Mouse (Mus musculus): ENCODE measurements around the gene Jpt1. TPM values are rescaled to one million over a fixed set of nuclear protein-coding genes. Genes with fewer than 3 reads are reported as not detected.

Gene Jpt1
- polyA plus RNA-seq, 2 experiments = 151 to 233 TPM

DNA sequence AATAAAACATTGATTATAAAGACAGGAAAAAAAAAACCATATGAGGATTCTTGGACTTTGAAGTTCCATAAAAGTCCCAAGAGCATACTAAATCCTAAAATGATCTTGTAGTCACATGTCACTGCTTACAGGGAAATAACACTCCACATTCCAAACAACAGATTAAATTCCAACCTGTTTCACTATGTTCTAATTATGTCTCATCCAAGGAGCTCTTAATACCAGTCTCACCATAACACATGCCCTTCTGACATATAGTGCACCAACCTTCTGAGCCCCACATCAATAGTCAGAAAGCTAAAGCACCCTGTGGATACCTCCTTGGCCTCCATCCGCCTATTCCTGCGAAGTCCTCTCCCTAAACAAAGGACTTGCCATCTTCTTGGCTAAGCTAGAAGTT lies 6.0 kb upstream of the Jpt1 start:
- H3K27me3 ChIP-seq (ENCODE audit: control insufficient read depth, insufficient read depth, low read length) = no peaks in the 10 kb centered on the region
- H3K9ac ChIP-seq (replicated peaks) = no peak overlapping the region
- TF ChIP-seq CTCF (IDR thresholded peaks at IDR 0.05; ENCODE audit: low read depth) (no peak), EP300 (IDR thresholded peaks at IDR 0.05; ENCODE audit: low read depth) (no peak)
- no peak overlapping the region for H3K27ac ChIP-seq
- ATAC-seq (ENCODE audit: insufficient read depth) (no peak), DNase-seq (ENCODE audit: low read depth in 3 of 3, low spot score in 3 of 3) (no peak)
- H3K4me3 ChIP-seq (ENCODE audit: insufficient read depth in 1 of 2, low read depth in 2 of 2, low read length in 2 of 2) = no peak overlapping the region
- WGBS (ENCODE audit: insufficient replicate concordance) = 93% methylated on average over 2 of the region's 2 CpGs
- H3K9me3 ChIP-seq (ENCODE audit: control insufficient read depth, low read length) = no peaks in the 10 kb centered on the region
- H3K4me1 ChIP-seq (replicated peaks; ENCODE audit: control insufficient read depth in 2 of 2, insufficient read depth in 2 of 2, low read length in 1 of 2) = peaks cover 0 to under 1% of the 10 kb centered on the region in 2 experiments; a peak in 2 of 4 replicates
- H3K4me2 ChIP-seq (ENCODE audit: low read depth) = no peak overlapping the region
- H3K36me3 ChIP-seq (replicated peaks; ENCODE audit: control insufficient read depth, insufficient read depth, low read depth) = peaks cover 23% of the 10 kb centered on the region

DNA sequence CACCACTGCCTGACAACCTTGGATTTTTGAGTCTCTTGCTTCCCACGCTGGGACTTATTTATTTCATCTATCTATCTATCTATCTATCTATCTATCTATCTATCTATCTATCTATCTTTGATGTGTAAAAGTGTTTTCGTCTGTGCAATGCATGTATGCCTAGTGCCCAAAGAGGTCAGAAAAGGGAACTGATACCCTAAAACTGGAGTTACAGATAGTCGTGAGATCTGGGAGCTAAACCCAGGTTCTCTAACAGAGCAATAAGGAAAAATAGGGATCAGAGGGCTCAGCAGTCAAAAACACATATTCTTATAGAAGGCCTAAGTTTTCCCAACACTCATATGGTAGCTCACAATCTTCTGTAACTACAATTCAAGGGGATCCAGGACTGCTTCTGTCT lies 5.4 kb upstream of the Jpt1 start:
- Histone ChIP-seq H3K36me3 (replicated peaks; ENCODE audit: control insufficient read depth, insufficient read depth, low read depth) (peaks cover 17% of the 10 kb centered on the region), H3K9me3 (ENCODE audit: control insufficient read depth, low read length) (no peaks in the 10 kb centered on the region), H3K4me2 (ENCODE audit: low read depth) (no peak overlapping the region), H3K27ac (no peak overlapping the region), H3K4me1 (replicated peaks; ENCODE audit: control insufficient read depth in 2 of 2, insufficient read depth in 2 of 2, low read length in 1 of 2) (peaks cover 0 to 5% of the 10 kb centered on the region in 2 experiments; a peak in 2 of 4 replicates), H3K9ac (replicated peaks) (no peak overlapping the region), H3K27me3 (ENCODE audit: control insufficient read depth, insufficient read depth, low read length) (no peaks in the 10 kb centered on the region), H3K4me3 (ENCODE audit: insufficient read depth in 1 of 2, low read depth in 2 of 2, low read length in 2 of 2) (no peak overlapping the region)
- DNase-seq (ENCODE audit: low read depth in 3 of 3, low spot score in 3 of 3) = no peak
- no peak for TF ChIP-seq CTCF (IDR thresholded peaks at IDR 0.05; ENCODE audit: low read depth)
- TF ChIP-seq EP300 (IDR thresholded peaks at IDR 0.05; ENCODE audit: low read depth) = no peak
- no peak for ATAC-seq (ENCODE audit: insufficient read depth)
- 61% methylated on average over 3 of the region's 3 CpGs for WGBS (ENCODE audit: insufficient replicate concordance)

DNA sequence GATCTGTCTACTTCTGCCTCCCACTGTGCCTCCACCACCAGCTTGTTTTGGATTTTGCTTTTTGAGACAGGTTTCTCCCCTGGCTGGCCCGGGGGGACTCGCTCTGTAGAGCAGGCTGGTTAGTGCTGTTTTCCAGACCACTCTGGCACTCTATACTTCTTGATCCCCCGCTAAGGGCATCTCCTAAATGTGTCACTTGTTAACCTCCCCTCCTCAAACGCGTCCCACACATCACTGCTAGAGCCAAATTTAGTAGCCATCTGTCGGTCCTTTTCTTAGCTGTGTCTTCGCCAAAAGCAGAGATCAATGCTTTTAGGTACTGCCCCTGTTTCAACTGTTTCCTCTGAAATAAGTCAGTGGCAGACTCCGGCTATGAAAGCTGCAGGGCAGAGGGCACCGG lies 4.5 kb upstream of the Jpt1 start:
- no peak overlapping the region for H3K4me2 ChIP-seq (ENCODE audit: low read depth)
- peaks cover 8% of the 10 kb centered on the region for H3K36me3 ChIP-seq (replicated peaks; ENCODE audit: control insufficient read depth, insufficient read depth, low read depth)
- ATAC-seq (ENCODE audit: insufficient read depth) = no peak
- no peaks in the 10 kb centered on the region for H3K27me3 ChIP-seq (ENCODE audit: control insufficient read depth, insufficient read depth, low read length)
- no peak for DNase-seq (ENCODE audit: low read depth in 3 of 3, low spot score in 3 of 3)
- H3K4me1 ChIP-seq (replicated peaks; ENCODE audit: control insufficient read depth in 2 of 2, insufficient read depth in 2 of 2, low read length in 1 of 2) = peaks cover 0 to 7% of the 10 kb centered on the region in 2 experiments; a peak in 2 of 4 replicates
- 69% methylated on average over 9 of the region's 9 CpGs for WGBS (ENCODE audit: insufficient replicate concordance)
- TF ChIP-seq EP300 (IDR thresholded peaks at IDR 0.05; ENCODE audit: low read depth) = no peak
- no peaks in the 10 kb centered on the region for H3K9me3 ChIP-seq (ENCODE audit: control insufficient read depth, low read length)
- no peak overlapping the region for H3K27ac ChIP-seq
- no peak overlapping the region for H3K4me3 ChIP-seq (ENCODE audit: insufficient read depth in 1 of 2, low read depth in 2 of 2, low read length in 2 of 2)
- no peak overlapping the region for H3K9ac ChIP-seq (replicated peaks)

DNA sequence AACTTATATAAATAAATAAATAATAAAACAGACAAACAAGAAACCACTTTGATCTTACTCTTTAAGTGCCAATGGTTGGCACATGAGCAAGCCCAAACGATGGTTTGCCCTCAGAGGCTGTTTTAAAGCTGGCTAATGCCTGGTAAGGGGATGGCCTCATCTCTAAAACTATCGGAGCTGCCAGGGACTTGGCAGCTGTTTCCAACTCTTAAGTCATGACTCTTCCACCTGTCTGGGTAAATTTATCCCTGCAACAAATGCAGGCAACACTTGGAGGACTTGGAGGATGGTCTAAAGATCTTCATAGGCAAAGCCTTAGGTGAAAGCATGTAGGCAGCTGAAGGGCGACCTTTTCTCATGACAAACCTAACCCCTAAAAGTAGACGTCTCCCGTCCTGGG lies 2.8 kb upstream of the Jpt1 start:
- H3K27me3 ChIP-seq (ENCODE audit: control insufficient read depth, insufficient read depth, low read length) = no peaks in the 10 kb centered on the region
- H3K27ac ChIP-seq = no peak overlapping the region
- no peak for DNase-seq (ENCODE audit: low read depth in 3 of 3, low spot score in 3 of 3)
- no peaks in the 10 kb centered on the region for H3K36me3 ChIP-seq (replicated peaks; ENCODE audit: control insufficient read depth, insufficient read depth, low read depth)
- H3K4me3 ChIP-seq (ENCODE audit: insufficient read depth in 1 of 2, low read depth in 2 of 2, low read length in 2 of 2) = no peak overlapping the region
- no peak for ATAC-seq (ENCODE audit: insufficient read depth)
- no peak overlapping the region for H3K4me2 ChIP-seq (ENCODE audit: low read depth)
- H3K9me3 ChIP-seq (ENCODE audit: control insufficient read depth, low read length) = no peaks in the 10 kb centered on the region
- H3K4me1 ChIP-seq (replicated peaks; ENCODE audit: control insufficient read depth in 2 of 2, insufficient read depth in 2 of 2, low read length in 1 of 2) = peaks cover 10 to 18% of the 10 kb centered on the region in 2 experiments
- WGBS (ENCODE audit: insufficient replicate concordance) = 68% methylated on average over 5 of the region's 5 CpGs
- no peak for TF ChIP-seq EP300 (IDR thresholded peaks at IDR 0.05; ENCODE audit: low read depth)
- no peak for TF ChIP-seq CTCF (IDR thresholded peaks at IDR 0.05; ENCODE audit: low read depth)
- no peak overlapping the region for H3K9ac ChIP-seq (replicated peaks)

DNA sequence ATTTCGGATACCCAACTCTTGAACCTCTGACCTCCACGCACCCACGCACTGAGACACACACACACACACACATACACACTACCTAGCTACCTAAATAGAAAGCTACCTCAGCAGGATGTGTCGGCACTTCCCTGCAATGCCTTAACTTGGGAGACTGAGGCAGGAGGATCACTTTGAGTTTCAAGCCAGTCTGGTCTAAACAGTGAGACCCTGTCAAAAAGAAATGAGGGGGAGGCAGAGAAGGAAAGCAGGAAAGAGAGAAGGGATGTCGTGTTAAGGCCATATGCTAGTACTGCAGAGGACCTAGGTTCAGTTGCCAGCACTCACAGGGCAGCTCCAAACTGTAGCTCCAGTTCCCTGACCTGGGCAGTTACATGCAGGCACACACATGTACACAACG lies 834 bp upstream of the Jpt1 start:
- peaks cover 28 to 38% of the 10 kb centered on the region in 2 experiments for H3K4me1 ChIP-seq (replicated peaks; ENCODE audit: control insufficient read depth in 2 of 2, insufficient read depth in 2 of 2, low read length in 1 of 2)
- TF ChIP-seq CTCF (IDR thresholded peaks at IDR 0.05; ENCODE audit: low read depth) (no peak), EP300 (IDR thresholded peaks at IDR 0.05; ENCODE audit: low read depth) (no peak)
- no peaks in the 10 kb centered on the region for H3K36me3 ChIP-seq (replicated peaks; ENCODE audit: control insufficient read depth, insufficient read depth, low read depth)
- no peak overlapping the region for H3K4me3 ChIP-seq (ENCODE audit: insufficient read depth in 1 of 2, low read depth in 2 of 2, low read length in 2 of 2)
- no peak overlapping the region for H3K9ac ChIP-seq (replicated peaks)
- 61% methylated on average over 6 of the region's 6 CpGs for WGBS (ENCODE audit: insufficient replicate concordance)
- no peak overlapping the region for H3K27ac ChIP-seq
- DNase-seq (ENCODE audit: low read depth in 3 of 3, low spot score in 3 of 3) = no peak
- peak overlapping the region; percentile 99 for H3K4me2 ChIP-seq (ENCODE audit: low read depth)
- ATAC-seq (ENCODE audit: insufficient read depth) = no peak
- no peaks in the 10 kb centered on the region for H3K27me3 ChIP-seq (ENCODE audit: control insufficient read depth, insufficient read depth, low read length)
- H3K9me3 ChIP-seq (ENCODE audit: control insufficient read depth, low read length) = no peaks in the 10 kb centered on the region
